Mouse (Mus musculus) midbrain, embryonic 15.5 days (tissue): ENCODE data around the gene 3110082I17Rik. TPM values are rescaled to one million over a fixed set of nuclear protein-coding genes. Genes with fewer than 3 reads are reported as not detected.
A peak's percentile ranks its signal among the peaks of the same experiment; 100 is the strongest.

Experiments
- ATAC-seq: fragments of 200-750 bp; cut with Nextera tagmentation; replicated peaks from 2 replicates; pipeline ENCODE4 v1.8.0; 2017; ENCODE audit warnings: moderate TSS enrichment
- H3K27ac ChIP-seq: fragments of 300-500 bp; sonication (generic); 2 replicates; pipeline ENCODE4 v1.5.1; 2015; ENCODE audit warnings: mild to moderate bottlenecking, inconsistent platforms
- H3K27me3 ChIP-seq: fragments of 300-500 bp; sonication (generic); replicated peaks from 2 replicates; pipeline ENCODE4 v1.6.1; 2015; ENCODE audit warnings: inconsistent platforms
- H3K36me3 ChIP-seq: fragments of 300-500 bp; sonication (generic); replicated peaks from 2 replicates; pipeline ENCODE4 v1.6.1; 2015; ENCODE audit warnings: inconsistent platforms
- H3K4me1 ChIP-seq: fragments of 300-500 bp; sonication (generic); 2 replicates; pipeline ENCODE4 v1.6.1; 2015; ENCODE audit warnings: inconsistent platforms
- H3K4me2 ChIP-seq: fragments of 300-500 bp; sonication (generic); 2 replicates; pipeline ENCODE4 v1.6.1; 2015; ENCODE audit warnings: inconsistent platforms, mild to moderate bottlenecking, moderate library complexity
- H3K4me3 ChIP-seq: fragments of 300-500 bp; sonication (generic); 2 replicates; pipeline ENCODE4 v1.5.1; 2015; ENCODE audit warnings: mild to moderate bottlenecking, inconsistent platforms
- H3K9ac ChIP-seq: fragments of 300-500 bp; sonication (generic); 2 replicates; pipeline ENCODE4 v1.6.1; 2015; ENCODE audit warnings: mild to moderate bottlenecking, inconsistent platforms
- H3K9me3 ChIP-seq: fragments of 300-500 bp; sonication (generic); 2 replicates; pipeline ENCODE4 v1.6.1; 2016; ENCODE audit warnings: inconsistent platforms
- WGBS: fragments of 180-500 bp; shearing (Covaris S2); methylation state at CpG from one replicate; pipeline ENCODE4 v1.1.7; 2015; ENCODE audit warnings: mixed read lengths; 5-methylcytosine and 5-hydroxymethylcytosine counted together
- polyA plus RNA-seq: library from polyadenylated mRNA; unstranded; fragments of >200 nt; fragmentation: Nextera tagmentation; extraction: Ambion mirVana; gene quantifications from 2 replicates; pipeline ENCODE4 v1.2.1, GENCODE M21; 2015

3110082I17Rik gene
- polyA plus RNA-seq, 1 experiment from 2014 or later = 16.7 TPM

- H3K27ac ChIP-seq = no peak overlapping the region
- H3K4me2 ChIP-seq = no peak overlapping the region
- no peaks in the 10 kb centered on the region for H3K27me3 ChIP-seq
- no peak overlapping the region for H3K4me3 ChIP-seq
- no peak overlapping the region for H3K9ac ChIP-seq
- WGBS = 77% methylated on average over 11 of the region's 11 CpGs
- H3K4me1 ChIP-seq = peaks cover 13% of the 10 kb centered on the region
- ATAC-seq = no peak
- H3K36me3 ChIP-seq = no peaks in the 10 kb centered on the region
- H3K9me3 ChIP-seq = no peaks in the 10 kb centered on the region
These were observed 93.8 kb downstream of the 3110082I17Rik start for GRCm38 (mm10) chr5:139366484-139366883.

- ATAC-seq = no peak
- Histone ChIP-seq H3K9me3 (no peaks in the 10 kb centered on the region), H3K9ac (no peak overlapping the region), H3K4me1 (peaks cover 9% of the 10 kb centered on the region), H3K4me2 (no peak overlapping the region), H3K27ac (no peak overlapping the region), H3K36me3 (no peaks in the 10 kb centered on the region), H3K4me3 (no peak overlapping the region), H3K27me3 (no peaks in the 10 kb centered on the region)
- 61% methylated on average over 1 of the region's 1 CpGs for WGBS
These were observed 94.5 kb downstream of the 3110082I17Rik start for GRCm38 (mm10) chr5:139365827-139366226.

GRCm38 (mm10) chr5:139364911-139365571 lies 95.3 kb downstream of the 3110082I17Rik start:
- peak; percentile 50; the same call in 1 of the 2 replicates for ATAC-seq
- H3K9ac ChIP-seq = no peak overlapping the region

DNA sequence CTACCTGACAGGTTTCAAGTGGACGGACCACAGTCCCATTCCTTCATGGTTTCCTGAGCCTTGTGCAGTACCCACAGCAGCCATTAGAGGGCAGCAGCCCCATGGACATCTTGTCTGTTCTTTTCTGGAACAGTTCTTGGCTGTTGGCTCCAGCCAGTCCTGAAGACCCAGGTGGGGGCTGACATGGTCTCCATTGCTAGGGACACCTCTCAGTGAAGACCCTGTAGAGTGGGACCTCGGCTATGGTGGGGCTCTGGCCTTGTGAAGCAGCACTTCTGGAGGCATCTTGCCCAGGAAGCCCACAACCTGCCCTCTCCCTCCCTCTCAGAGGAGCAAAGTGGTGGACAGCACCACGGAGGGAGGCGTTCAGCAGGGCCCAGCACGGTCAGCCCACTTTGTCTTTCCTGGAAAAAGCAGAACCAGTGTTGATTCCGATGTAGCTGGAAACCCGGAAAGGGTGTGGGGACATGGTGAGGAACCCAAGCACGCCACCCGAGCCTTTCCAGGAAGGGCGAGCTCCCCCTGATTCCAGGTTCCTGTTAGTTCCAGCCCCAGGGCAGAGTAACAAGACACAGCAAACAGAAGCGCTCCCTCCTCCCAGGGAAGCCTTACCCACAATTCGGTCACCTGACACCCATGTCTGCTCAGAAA lies 95.9 kb downstream of the 3110082I17Rik start:
- H3K36me3 ChIP-seq = no peaks in the 10 kb centered on the region
- ATAC-seq = peak; percentile 75
- 33% methylated on average over 12 of the region's 12 CpGs for WGBS
- no peaks in the 10 kb centered on the region for H3K9me3 ChIP-seq
- H3K9ac ChIP-seq = no peak overlapping the region
- peaks cover 9% of the 10 kb centered on the region for H3K4me1 ChIP-seq
- H3K4me3 ChIP-seq = no peak overlapping the region
- 0 out of 2 replicates have a peak overlapping the region, but pooled peaks have one; percentile 21 for H3K27ac ChIP-seq
- H3K27me3 ChIP-seq = no peaks in the 10 kb centered on the region
- no peak overlapping the region for H3K4me2 ChIP-seq

More at GRCm38 (mm10) chr5:139364911-139365571, 95.3 kb downstream of the 3110082I17Rik start:
- Histone ChIP-seq H3K36me3 (no peaks in the 10 kb centered on the region), H3K4me3 (no peak overlapping the region), H3K27ac (0 out of 2 replicates have a peak overlapping the region, but pooled peaks have one; percentile 21), H3K9me3 (no peaks in the 10 kb centered on the region), H3K4me1 (peaks cover 9% of the 10 kb centered on the region), H3K27me3 (no peaks in the 10 kb centered on the region), H3K4me2 (no peak overlapping the region)
- WGBS = 34% methylated on average over 5 of the region's 5 CpGs

- Histone ChIP-seq H3K9ac (no peak overlapping the region), H3K9me3 (no peaks in the 10 kb centered on the region), H3K4me3 (no peak overlapping the region), H3K27me3 (no peaks in the 10 kb centered on the region), H3K27ac (no peak overlapping the region), H3K36me3 (no peaks in the 10 kb centered on the region), H3K4me1 (peaks cover 9% of the 10 kb centered on the region), H3K4me2 (no peak overlapping the region)
- WGBS = 73% methylated on average over 7 of the region's 7 CpGs
- ATAC-seq = no peak; the same call in 1 of the 2 replicates
These were observed 96.5 kb downstream of the 3110082I17Rik start for GRCm38 (mm10) chr5:139363858-139364257.

DNA sequence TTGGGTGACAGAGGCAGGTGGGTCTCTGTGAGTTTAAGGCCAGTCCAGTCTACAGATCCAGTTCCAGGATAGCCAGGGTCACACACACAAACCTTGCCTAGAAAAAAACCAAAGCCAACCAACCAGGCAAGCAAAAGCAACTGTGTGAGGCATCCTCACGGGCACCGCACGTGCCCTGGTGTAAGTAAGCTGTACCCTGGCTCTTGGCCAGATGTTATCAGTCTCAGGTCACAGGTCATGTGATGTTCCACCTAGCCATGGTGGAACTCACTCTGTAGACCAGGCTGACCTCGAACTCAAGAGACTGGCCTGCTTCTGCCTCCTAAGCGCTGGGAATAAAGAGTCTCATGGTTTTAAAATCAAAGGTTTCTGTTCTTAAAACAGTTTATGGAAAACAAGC lies 101.1 kb downstream of the 3110082I17Rik start:
- no peak overlapping the region for H3K4me2 ChIP-seq

GRCm38 (mm10) chr5:139358653-139359052 lies 101.7 kb downstream of the 3110082I17Rik start:
- no peaks in the 10 kb centered on the region for H3K9me3 ChIP-seq
- no peak for ATAC-seq
- no peak overlapping the region for H3K4me3 ChIP-seq
- WGBS = 87% methylated on average over 2 of the region's 2 CpGs
- no peak overlapping the region for H3K4me2 ChIP-seq
- H3K4me1 ChIP-seq = no peaks in the 10 kb centered on the region
- no peaks in the 10 kb centered on the region for H3K36me3 ChIP-seq
- H3K27me3 ChIP-seq = no peaks in the 10 kb centered on the region
- H3K27ac ChIP-seq = no peak overlapping the region
- H3K9ac ChIP-seq = no peak overlapping the region

More for the DNA sequence above, 101.1 kb downstream of the 3110082I17Rik start:
- Histone ChIP-seq H3K27me3 (no peaks in the 10 kb centered on the region), H3K9ac (no peak overlapping the region), H3K27ac (no peak overlapping the region), H3K4me1 (peaks cover under 1% of the 10 kb centered on the region), H3K9me3 (no peaks in the 10 kb centered on the region), H3K4me3 (no peak overlapping the region), H3K36me3 (no peaks in the 10 kb centered on the region)
- no peak for ATAC-seq
- 91% methylated on average over 5 of the region's 5 CpGs for WGBS

DNA sequence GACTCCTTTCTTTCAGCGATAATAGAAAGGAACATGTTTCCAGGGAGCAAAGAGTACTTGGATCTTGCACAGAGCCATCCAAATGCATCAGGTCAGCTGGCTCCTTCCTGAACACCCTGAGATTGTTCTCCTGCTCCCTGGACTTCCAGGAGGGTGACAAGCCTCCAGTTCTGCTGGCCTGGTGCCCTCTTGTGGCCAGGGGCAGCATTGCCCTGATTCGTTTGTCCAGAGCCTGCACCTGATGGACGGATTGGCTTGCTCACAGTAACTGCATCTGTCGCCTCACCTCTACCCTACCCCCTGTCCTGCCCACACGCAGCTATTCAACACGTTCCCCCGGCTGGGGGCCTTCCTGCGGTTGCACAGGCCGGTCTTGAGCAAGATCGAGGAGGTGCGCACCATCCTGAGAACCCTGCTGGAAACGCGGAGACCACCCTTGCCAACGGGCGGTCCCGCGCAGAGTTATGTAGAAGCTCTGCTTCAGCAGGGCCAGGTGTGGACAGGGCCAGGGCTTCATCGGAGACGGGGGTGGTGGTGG lies 105.0 kb downstream of the 3110082I17Rik start:
- H3K36me3 ChIP-seq = no peaks in the 10 kb centered on the region
- no peak for ATAC-seq
- H3K9me3 ChIP-seq = no peaks in the 10 kb centered on the region
- WGBS = 36% methylated on average over 19 of the region's 19 CpGs
- H3K27ac ChIP-seq = no peak overlapping the region
- H3K9ac ChIP-seq = no peak overlapping the region
- no peak overlapping the region for H3K4me3 ChIP-seq
- no peaks in the 10 kb centered on the region; the same call in 1 of the 2 replicates for H3K4me1 ChIP-seq
- H3K4me2 ChIP-seq = no peak overlapping the region
- H3K27me3 ChIP-seq = no peaks in the 10 kb centered on the region

DNA sequence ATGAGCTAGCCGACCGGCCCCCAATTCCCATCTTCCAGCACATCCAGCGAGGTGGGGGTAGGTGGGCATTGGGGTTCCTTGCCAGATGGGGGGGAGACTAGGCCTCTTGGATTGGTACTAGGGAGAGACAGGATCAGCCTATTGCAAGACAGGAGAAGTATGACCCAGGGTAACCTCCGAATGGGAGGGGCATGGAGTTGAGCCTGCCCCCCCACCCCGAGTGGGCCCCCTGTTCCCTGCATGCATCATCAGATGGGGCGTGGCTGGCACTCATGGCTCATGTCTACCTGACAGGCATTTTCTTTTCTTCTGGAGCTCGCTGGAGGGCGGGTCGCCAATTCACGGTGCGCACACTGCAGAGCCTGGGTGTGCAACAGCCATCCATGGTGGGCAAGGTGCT lies 106.4 kb downstream of the 3110082I17Rik start:
- ATAC-seq = no peak
- 84% methylated on average over 11 of the region's 11 CpGs for WGBS
- no peaks in the 10 kb centered on the region for H3K9me3 ChIP-seq
- no peaks in the 10 kb centered on the region; the same call in 1 of the 2 replicates for H3K4me1 ChIP-seq
- no peak overlapping the region for H3K4me3 ChIP-seq
- no peak overlapping the region for H3K4me2 ChIP-seq
- H3K9ac ChIP-seq = no peak overlapping the region
- no peaks in the 10 kb centered on the region for H3K36me3 ChIP-seq
- H3K27ac ChIP-seq = no peak overlapping the region
- H3K27me3 ChIP-seq = no peaks in the 10 kb centered on the region

DNA sequence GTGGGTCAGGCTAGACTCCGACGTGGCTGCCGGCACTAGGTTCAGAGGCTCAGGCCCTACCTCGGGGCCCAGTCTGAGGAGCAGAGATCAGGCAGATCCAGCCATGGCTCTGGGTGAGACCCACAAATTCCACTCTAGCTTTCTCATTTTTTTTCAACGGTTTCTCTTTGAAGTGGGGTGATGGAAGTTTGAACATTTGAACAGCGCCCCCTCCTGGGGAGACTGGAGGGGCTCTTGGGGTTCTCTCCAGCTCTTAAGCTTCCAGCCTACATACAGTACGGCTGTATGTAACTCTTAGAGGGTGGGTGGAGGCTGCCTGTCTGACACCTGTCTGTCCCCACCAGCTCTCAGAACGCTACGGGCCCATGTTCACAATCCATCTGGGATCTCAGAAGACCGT lies 106.8 kb downstream of the 3110082I17Rik start:
- H3K36me3 ChIP-seq = no peaks in the 10 kb centered on the region
- H3K9ac ChIP-seq = no peak overlapping the region
- no peak overlapping the region for H3K4me2 ChIP-seq
- no peak overlapping the region for H3K4me3 ChIP-seq
- no peaks in the 10 kb centered on the region for H3K9me3 ChIP-seq
- no peaks in the 10 kb centered on the region for H3K27me3 ChIP-seq
- H3K4me1 ChIP-seq = no peaks in the 10 kb centered on the region; the same call in 1 of the 2 replicates
- H3K27ac ChIP-seq = no peak overlapping the region
- WGBS = 67% methylated on average over 10 of the region's 10 CpGs
- no peak for ATAC-seq

GRCm38 (mm10) chr5:139352317-139352716 lies 108.0 kb downstream of the 3110082I17Rik start, which contains the start of gene Cyp2w1:
Gene Cyp2w1, plus strand, starts transcription at chr5:139352617.
- no peaks in the 10 kb centered on the region for H3K27me3 ChIP-seq
- no peak within 1 kb of the TSS for H3K4me2 ChIP-seq
- no peaks in the 10 kb centered on the region for H3K36me3 ChIP-seq
- H3K9ac ChIP-seq = no peak within 1 kb of the TSS
- no peak for ATAC-seq
- no peaks in the 10 kb centered on the region; the same call in 1 of the 2 replicates for H3K4me1 ChIP-seq
- WGBS = 67% methylated on average over 6 of the region's 6 CpGs
- H3K4me3 ChIP-seq = no peak within 1 kb of the TSS
- no peak within 1 kb of the TSS for H3K27ac ChIP-seq
- no peaks in the 10 kb centered on the region for H3K9me3 ChIP-seq

DNA sequence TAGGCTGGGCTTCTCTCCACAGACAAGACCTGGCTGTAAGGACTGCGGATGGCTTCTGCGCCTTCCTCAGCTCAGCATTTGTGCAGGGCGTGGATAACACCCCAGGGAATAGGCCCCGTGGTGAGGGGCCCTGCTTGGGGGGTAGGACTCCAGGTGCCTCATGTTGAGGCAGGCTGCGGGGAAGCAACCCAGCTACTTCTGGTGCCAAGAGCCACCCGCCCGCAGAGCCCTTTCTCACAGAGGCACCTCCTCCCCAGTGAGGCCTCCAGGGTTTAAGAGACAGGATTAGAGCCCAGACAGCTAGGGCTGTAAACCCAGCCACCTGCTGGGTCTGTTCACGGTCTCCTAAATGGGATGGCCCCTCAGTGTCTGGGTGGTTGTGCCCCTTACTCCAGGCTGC lies 108.7 kb downstream of the 3110082I17Rik start:
- no peaks in the 10 kb centered on the region for H3K9me3 ChIP-seq
- WGBS = 25% methylated on average over 8 of the region's 8 CpGs
- no peak overlapping the region for H3K4me3 ChIP-seq
- H3K9ac ChIP-seq = no peak overlapping the region
- no peak for ATAC-seq
- no peaks in the 10 kb centered on the region for H3K27me3 ChIP-seq
- no peaks in the 10 kb centered on the region for H3K36me3 ChIP-seq
- no peak overlapping the region for H3K27ac ChIP-seq
- no peak overlapping the region for H3K4me2 ChIP-seq
- no peaks in the 10 kb centered on the region; the same call in 1 of the 2 replicates for H3K4me1 ChIP-seq
